Mouse (Mus musculus): Measurements from ENCODE around the gene Ampd3.

Gene Ampd3

GRCm38 (mm10) chr7:110768001-110768400 is at the start of gene Ampd3:
TSS of gene Ampd3 (plus strand) at chr7:110768206.
- no peak for DNase-seq (ENCODE audit: low read depth, low spot score)
- no peaks in the 10 kb centered on the region for H3K36me3 ChIP-seq (ENCODE audit: control insufficient read depth, insufficient read depth, low read length, poor library complexity, severe bottlenecking)
- no peaks in the 10 kb centered on the region for H3K27me3 ChIP-seq (ENCODE audit: control insufficient read depth, insufficient read depth, low read length, poor library complexity, severe bottlenecking)

- H3K27me3 ChIP-seq (ENCODE audit: control insufficient read depth, insufficient read depth, low read length, poor library complexity, severe bottlenecking): no peaks in the 10 kb centered on the region
- no peak for DNase-seq (ENCODE audit: low read depth, low spot score)
- no peaks in the 10 kb centered on the region for H3K36me3 ChIP-seq (ENCODE audit: control insufficient read depth, insufficient read depth, low read length, poor library complexity, severe bottlenecking)
Measured at GRCm38 (mm10) chr7:110718505-110718904, 49.5 kb upstream of the Ampd3 start.

GRCm38 (mm10) chr7:110719857-110720256 is 48.1 kb upstream of the Ampd3 start:
- no peaks in the 10 kb centered on the region for H3K27me3 ChIP-seq (ENCODE audit: control insufficient read depth, insufficient read depth, low read length, poor library complexity, severe bottlenecking)
- no peak for DNase-seq (ENCODE audit: low read depth, low spot score)
- no peaks in the 10 kb centered on the region for H3K36me3 ChIP-seq (ENCODE audit: control insufficient read depth, insufficient read depth, low read length, poor library complexity, severe bottlenecking)

- H3K36me3 ChIP-seq (ENCODE audit: control insufficient read depth, insufficient read depth, low read length, poor library complexity, severe bottlenecking): no peaks in the 10 kb centered on the region
- H3K27me3 ChIP-seq (ENCODE audit: control insufficient read depth, insufficient read depth, low read length, poor library complexity, severe bottlenecking): no peaks in the 10 kb centered on the region
- DNase-seq (ENCODE audit: low read depth, low spot score): no peak
Measured at GRCm38 (mm10) chr7:110722183-110722582, 45.8 kb upstream of the Ampd3 start.

DNA sequence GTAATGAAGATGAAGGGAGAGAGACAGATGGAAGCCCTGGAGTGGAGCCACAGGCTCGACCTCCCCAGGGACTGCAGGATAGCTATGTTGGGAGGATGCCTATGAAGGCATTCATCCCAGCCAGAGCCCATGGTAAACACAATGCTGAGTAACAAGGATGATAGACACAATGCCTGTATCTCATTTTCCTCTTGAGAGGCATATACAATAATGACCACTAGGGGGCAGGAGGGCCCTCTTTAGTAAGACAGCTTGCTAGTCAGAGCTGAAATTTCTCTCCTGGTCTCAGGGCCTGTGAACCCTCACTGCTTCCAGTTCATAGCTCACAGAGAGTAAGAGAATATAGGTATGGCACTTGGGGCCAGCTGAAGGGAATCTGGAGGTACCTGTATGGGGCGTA is 41.0 kb upstream of the Ampd3 start:
- DNase-seq (ENCODE audit: low read depth, low spot score): peak; percentile 88
- H3K36me3 ChIP-seq (ENCODE audit: control insufficient read depth, insufficient read depth, low read length, poor library complexity, severe bottlenecking): no peaks in the 10 kb centered on the region
- H3K27me3 ChIP-seq (ENCODE audit: control insufficient read depth, insufficient read depth, low read length, poor library complexity, severe bottlenecking): no peaks in the 10 kb centered on the region

DNA sequence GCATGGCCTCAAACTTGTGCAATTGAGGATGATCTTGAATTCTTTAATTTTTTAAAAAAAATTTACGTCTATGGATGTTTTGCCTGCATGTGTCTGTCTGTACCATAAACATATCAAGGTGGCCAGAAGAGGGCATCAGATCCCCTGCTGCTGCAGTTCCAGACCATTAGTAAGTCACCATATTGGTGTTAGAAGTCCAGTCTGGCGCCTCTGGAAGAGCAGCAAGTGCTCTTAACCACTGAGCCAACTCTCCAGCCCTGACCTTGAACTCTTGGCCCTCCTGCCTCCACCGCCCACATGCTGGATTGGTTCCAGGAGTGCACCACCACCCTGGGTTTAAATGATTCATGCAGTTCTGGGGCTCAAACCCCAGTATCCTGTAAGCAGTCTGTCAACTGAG is 39.1 kb upstream of the Ampd3 start:
- peak; percentile 76 for DNase-seq (ENCODE audit: low read depth, low spot score)
- no peaks in the 10 kb centered on the region for H3K27me3 ChIP-seq (ENCODE audit: control insufficient read depth, insufficient read depth, low read length, poor library complexity, severe bottlenecking)
- H3K36me3 ChIP-seq (ENCODE audit: control insufficient read depth, insufficient read depth, low read length, poor library complexity, severe bottlenecking): no peaks in the 10 kb centered on the region

DNA sequence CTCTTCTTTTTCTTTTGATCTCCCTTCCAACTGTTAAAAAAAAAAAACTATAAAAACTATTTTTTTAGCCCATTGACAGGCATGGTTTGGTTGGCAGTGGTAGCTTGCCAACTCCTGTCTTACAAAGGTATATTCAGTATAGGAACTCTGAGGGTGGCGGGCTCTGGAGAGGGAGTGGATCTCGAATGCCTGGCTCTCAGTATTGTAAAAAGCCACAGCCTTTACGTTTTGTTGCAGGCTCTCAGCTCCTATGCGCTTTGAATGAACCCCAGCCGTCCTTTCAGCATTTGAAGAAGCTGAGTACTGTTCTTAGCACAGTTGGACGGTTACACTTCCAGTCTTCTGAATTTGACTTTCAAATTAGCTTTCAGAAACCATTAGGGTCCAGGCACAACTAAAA is 38.7 kb upstream of the Ampd3 start:
- Histone ChIP-seq H3K27me3 (ENCODE audit: control insufficient read depth, insufficient read depth, low read length, poor library complexity, severe bottlenecking) (no peaks in the 10 kb centered on the region), H3K36me3 (ENCODE audit: control insufficient read depth, insufficient read depth, low read length, poor library complexity, severe bottlenecking) (no peaks in the 10 kb centered on the region)
- peak; percentile 49 for DNase-seq (ENCODE audit: low read depth, low spot score)

GRCm38 (mm10) chr7:110731091-110731967 is 36.7 kb upstream of the Ampd3 start:
- no peak for DNase-seq (ENCODE audit: low read depth, low spot score)

DNA sequence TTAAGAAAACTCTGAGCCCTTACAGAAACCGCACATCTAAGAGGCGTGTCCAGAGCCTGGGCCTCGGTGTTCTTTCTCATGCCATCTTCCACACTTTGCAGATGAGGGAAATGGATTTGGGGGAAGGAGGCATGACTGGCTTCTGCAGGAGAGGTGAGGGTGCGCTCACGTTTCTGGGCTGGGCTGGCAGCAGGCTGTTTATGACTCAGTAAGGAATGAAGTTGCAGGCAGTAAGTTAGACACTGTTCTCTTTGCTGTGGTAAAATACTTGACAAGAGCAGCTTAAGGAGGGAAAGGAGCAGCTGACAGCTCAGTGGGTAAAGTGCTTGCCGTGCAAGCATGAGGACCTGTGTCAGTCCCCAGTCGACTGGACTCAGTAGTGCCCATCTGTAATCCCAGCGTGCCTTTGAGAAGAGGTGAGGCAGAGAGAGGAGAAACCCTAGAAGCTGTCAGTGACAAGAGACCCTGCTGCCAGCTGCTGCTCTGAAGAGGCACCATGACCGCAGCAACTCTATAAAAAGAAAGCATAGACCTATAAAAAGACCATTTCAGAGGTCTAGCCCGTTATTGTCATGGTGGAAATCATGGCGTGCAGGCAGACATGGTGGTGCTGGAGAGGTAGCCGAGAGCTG is 35.9 kb upstream of the Ampd3 start:
- H3K36me3 ChIP-seq (ENCODE audit: control insufficient read depth, insufficient read depth, low read length, poor library complexity, severe bottlenecking): no peaks in the 10 kb centered on the region
- H3K27me3 ChIP-seq (ENCODE audit: control insufficient read depth, insufficient read depth, low read length, poor library complexity, severe bottlenecking): no peaks in the 10 kb centered on the region
- no peak for DNase-seq (ENCODE audit: low read depth, low spot score)

More at GRCm38 (mm10) chr7:110731091-110731967, 36.7 kb upstream of the Ampd3 start:
- Histone ChIP-seq H3K36me3 (ENCODE audit: control insufficient read depth, insufficient read depth, low read length, poor library complexity, severe bottlenecking) (no peaks in the 10 kb centered on the region), H3K27me3 (ENCODE audit: control insufficient read depth, insufficient read depth, low read length, poor library complexity, severe bottlenecking) (no peaks in the 10 kb centered on the region)

DNA sequence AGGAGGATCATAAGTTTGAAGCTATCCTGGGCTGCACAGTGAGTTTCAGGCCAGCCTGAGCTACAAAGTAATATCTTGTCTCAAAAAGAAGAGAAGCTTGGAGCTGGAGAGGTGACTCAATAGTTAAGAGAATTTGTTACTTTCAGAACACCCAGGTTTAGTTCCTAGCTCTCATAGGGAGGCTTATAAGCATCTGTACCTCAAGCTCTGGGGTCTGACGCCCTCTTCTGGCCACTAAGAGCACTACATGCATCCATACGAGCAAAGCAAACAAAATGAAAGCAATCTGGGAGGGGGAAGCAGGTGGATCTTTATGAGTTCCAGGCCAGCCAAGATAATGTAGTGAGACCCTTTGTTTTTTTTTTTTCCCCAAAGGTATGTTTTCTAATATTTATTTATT is 31.1 kb upstream of the Ampd3 start:
- Histone ChIP-seq H3K27me3 (ENCODE audit: control insufficient read depth, insufficient read depth, low read length, poor library complexity, severe bottlenecking) (no peaks in the 10 kb centered on the region), H3K36me3 (ENCODE audit: control insufficient read depth, insufficient read depth, low read length, poor library complexity, severe bottlenecking) (no peaks in the 10 kb centered on the region)
- DNase-seq (ENCODE audit: low read depth, low spot score): peak; percentile 19

DNA sequence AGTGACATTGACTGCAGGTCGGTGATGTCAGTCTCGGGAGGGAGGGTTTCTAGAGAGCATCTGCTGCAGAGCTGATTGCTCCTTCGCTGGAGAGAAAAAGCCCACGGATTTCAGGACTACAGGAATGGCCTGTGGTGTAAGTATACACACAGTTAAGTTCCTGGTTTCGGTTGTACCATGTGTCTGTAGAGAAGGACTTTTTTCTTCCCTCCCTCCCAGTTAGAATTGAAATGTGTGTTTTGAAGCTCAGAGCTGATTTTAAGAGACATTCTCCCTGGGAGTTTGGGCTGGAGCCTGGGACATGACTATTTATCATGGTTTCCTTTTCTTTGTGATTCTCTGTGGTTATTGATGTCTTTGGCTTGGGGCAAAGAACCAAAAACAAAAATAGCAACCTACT is 28.2 kb upstream of the Ampd3 start:
- Histone ChIP-seq H3K36me3 (ENCODE audit: control insufficient read depth, insufficient read depth, low read length, poor library complexity, severe bottlenecking) (no peaks in the 10 kb centered on the region), H3K27me3 (ENCODE audit: control insufficient read depth, insufficient read depth, low read length, poor library complexity, severe bottlenecking) (no peaks in the 10 kb centered on the region)
- no peak for DNase-seq (ENCODE audit: low read depth, low spot score)

GRCm38 (mm10) chr7:110740188-110740587 is 27.8 kb upstream of the Ampd3 start:
- no peaks in the 10 kb centered on the region for H3K36me3 ChIP-seq (ENCODE audit: control insufficient read depth, insufficient read depth, low read length, poor library complexity, severe bottlenecking)
- no peaks in the 10 kb centered on the region for H3K27me3 ChIP-seq (ENCODE audit: control insufficient read depth, insufficient read depth, low read length, poor library complexity, severe bottlenecking)
- no peak for DNase-seq (ENCODE audit: low read depth, low spot score)

DNA sequence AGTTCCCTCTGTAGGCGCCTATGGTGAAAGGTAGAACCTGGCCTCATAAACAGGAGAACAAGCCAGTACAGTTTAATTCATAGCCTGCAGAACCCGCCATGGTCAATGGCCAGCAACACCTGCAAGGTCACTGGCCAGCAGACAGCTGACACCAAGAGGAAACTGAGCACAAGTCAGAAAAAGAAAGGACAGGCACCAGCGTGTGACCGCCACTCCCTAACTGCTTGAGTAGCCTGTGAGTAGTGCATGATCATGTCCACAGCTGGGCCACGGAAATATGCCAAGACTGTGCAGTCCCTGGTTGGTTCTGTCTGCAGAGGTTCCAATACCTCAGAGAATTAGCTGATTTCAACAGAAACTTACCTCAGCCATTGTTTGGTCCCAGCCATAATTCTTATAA is 26.0 kb upstream of the Ampd3 start:
- no peak for DNase-seq (ENCODE audit: low read depth, low spot score)
- H3K36me3 ChIP-seq (ENCODE audit: control insufficient read depth, insufficient read depth, low read length, poor library complexity, severe bottlenecking): no peaks in the 10 kb centered on the region

GRCm38 (mm10) chr7:110746087-110746562 is 21.9 kb upstream of the Ampd3 start:
- no peak for DNase-seq (ENCODE audit: low read depth, low spot score)
- H3K36me3 ChIP-seq (ENCODE audit: control insufficient read depth, insufficient read depth, low read length, poor library complexity, severe bottlenecking): no peaks in the 10 kb centered on the region
- H3K27me3 ChIP-seq (ENCODE audit: control insufficient read depth, insufficient read depth, low read length, poor library complexity, severe bottlenecking): no peaks in the 10 kb centered on the region

More for the DNA sequence above, 26.0 kb upstream of the Ampd3 start:
- H3K27me3 ChIP-seq (ENCODE audit: control insufficient read depth, insufficient read depth, low read length, poor library complexity, severe bottlenecking): no peaks in the 10 kb centered on the region

GRCm38 (mm10) chr7:110746809-110747208 is 21.2 kb upstream of the Ampd3 start:
- no peak for DNase-seq (ENCODE audit: low read depth, low spot score)
- no peaks in the 10 kb centered on the region for H3K36me3 ChIP-seq (ENCODE audit: control insufficient read depth, insufficient read depth, low read length, poor library complexity, severe bottlenecking)
- no peaks in the 10 kb centered on the region for H3K27me3 ChIP-seq (ENCODE audit: control insufficient read depth, insufficient read depth, low read length, poor library complexity, severe bottlenecking)

Data from splenic B cell, adult 2 months (primary cell).